ENCODE assay signal across 8 mouse cellular contexts in genomic region chr6:122739952-122740351, GRCm38 (mm10). TPM values are rescaled to one million over a fixed set of nuclear protein-coding genes. Genes with fewer than 3 reads are reported as not detected.
DNase-seq lines count a peak whose midpoint lies in the region; ATAC-seq and TF ChIP-seq lines count a peak whose summit lies in the region.

No protein-coding gene starts in this region.

- H3K4me2 ChIP-seq in heart, embryonic 12.5 days = peak overlapping the region; percentile 49
- peak overlapping the region; percentile 25 for H3K4me2 ChIP-seq in kidney, embryonic 16.5 days (replicated peaks; ENCODE audit: low read depth, low read length)
- peak overlapping the region; percentile 86 for H3K4me2 ChIP-seq in liver, embryonic 11.5 days

- no peak overlapping the region for H3ac ChIP-seq in C2C12 (ENCODE audit: control insufficient read depth, insufficient read length, low read depth)

- H3K27ac ChIP-seq in bone marrow, adult 2 months (ENCODE audit: control insufficient read depth, insufficient read depth, low read depth, low read length, poor library complexity) = no peak overlapping the region
- H3K27ac ChIP-seq in embryonic fibroblast, embryonic 13.5 days (ENCODE audit: insufficient read depth, low read length) = no peak overlapping the region
- no peak overlapping the region for H3K27ac ChIP-seq in heart, embryonic 12.5 days (ENCODE audit: poor library complexity, severe bottlenecking)
- H3K27ac ChIP-seq in kidney, embryonic 16.5 days (ENCODE audit: low read length) = no peak overlapping the region
- no peak overlapping the region for H3K27ac ChIP-seq in liver, embryonic 11.5 days (ENCODE audit: low read depth, low read length)

- H3K4me3 ChIP-seq in C2C12 (ENCODE audit: insufficient read depth, poor library complexity, severe bottlenecking) = no peak overlapping the region
- H3K4me3 ChIP-seq in bone marrow, adult 2 months (replicated peaks; ENCODE audit: control insufficient read depth, low read depth, low read length) = peak overlapping the region; percentile 61
- no peak overlapping the region for H3K4me3 ChIP-seq in embryonic fibroblast, embryonic 13.5 days (ENCODE audit: insufficient read depth, low read length)
- 0 out of 2 replicates have a peak overlapping the region, but pooled peaks have one; percentile 17 for H3K4me3 ChIP-seq in heart, embryonic 12.5 days
- H3K4me3 ChIP-seq in kidney, embryonic 16.5 days (ENCODE audit: low read length) = no peak overlapping the region
- no peak overlapping the region for H3K4me3 ChIP-seq in liver, embryonic 11.5 days (ENCODE audit: low read depth, low read length)

- no peaks in the 10 kb centered on the region for H3K79me2 ChIP-seq in C2C12 (ENCODE audit: control insufficient read depth, insufficient read depth)

- peak; percentile 64 for TF ChIP-seq CTCF in C2C12 (IDR thresholded peaks at IDR 0.05; ENCODE audit: control insufficient read depth, insufficient read depth, insufficient read length)
- peak; percentile 84 for TF ChIP-seq CTCF in bone marrow, adult 2 months (IDR thresholded peaks at IDR 0.05; ENCODE audit: control insufficient read depth, insufficient read depth, low read length)
- peak; percentile 72; the same call in 1 of the 2 replicates for TF ChIP-seq CTCF in embryonic fibroblast, embryonic 13.5 days (IDR thresholded peaks at IDR 0.05; ENCODE audit: borderline replicate concordance, insufficient read depth, low read length)

- peaks cover 2% of the 10 kb centered on the region; the same call in 1 of the 2 replicates for H3K4me1 ChIP-seq in bone marrow, adult 2 months (ENCODE audit: control insufficient read depth, insufficient read depth, low read length)
- H3K4me1 ChIP-seq in embryonic fibroblast, embryonic 13.5 days (ENCODE audit: control insufficient read depth, insufficient read depth, low read length) = no peaks in the 10 kb centered on the region
- H3K4me1 ChIP-seq in heart, embryonic 12.5 days (replicated peaks) = peaks cover 12% of the 10 kb centered on the region; the same call in 1 of the 2 replicates
- peaks cover 4% of the 10 kb centered on the region; the same call in 1 of the 2 replicates for H3K4me1 ChIP-seq in kidney, embryonic 16.5 days (ENCODE audit: insufficient read depth, low read length)
- peaks cover 10% of the 10 kb centered on the region; the same call in 1 of the 2 replicates for H3K4me1 ChIP-seq in liver, embryonic 11.5 days (replicated peaks; ENCODE audit: control insufficient read depth, insufficient read depth, low read length)

- ATAC-seq in heart, embryonic 12.5 days (ENCODE audit: insufficient number of reproducible peaks, low FRiP score) = 0 out of 2 replicates have a peak, but pooled peaks have one; percentile 27
- ATAC-seq in kidney, embryonic 16.5 days (ENCODE audit: low FRiP score, low TSS enrichment) = peak; percentile 62; the same call in 1 of the 2 replicates
- ATAC-seq in liver, embryonic 11.5 days (replicated peaks; ENCODE audit: low FRiP score) = peak; percentile 11

- H3K9me3 ChIP-seq in heart, embryonic 12.5 days (replicated peaks) = no peaks in the 10 kb centered on the region
- H3K9me3 ChIP-seq in kidney, embryonic 16.5 days (ENCODE audit: low read length) = no peaks in the 10 kb centered on the region
- no peaks in the 10 kb centered on the region for H3K9me3 ChIP-seq in liver, embryonic 11.5 days (ENCODE audit: control insufficient read depth, low read length)

- no peaks in the 10 kb centered on the region for H3K36me3 ChIP-seq in C2C12 (ENCODE audit: control insufficient read depth, insufficient read depth)
- H3K36me3 ChIP-seq in heart, embryonic 12.5 days = peaks cover 10% of the 10 kb centered on the region
- H3K36me3 ChIP-seq in kidney, embryonic 16.5 days (ENCODE audit: insufficient read depth, low read length) = no peaks in the 10 kb centered on the region
- H3K36me3 ChIP-seq in liver, embryonic 11.5 days (ENCODE audit: control insufficient read depth, insufficient read depth, low read length) = peaks cover 9% of the 10 kb centered on the region; the same call in 1 of the 2 replicates
- H3K36me3 ChIP-seq in splenic B cell, adult 2 months (ENCODE audit: control insufficient read depth, insufficient read depth, low read length, poor library complexity, severe bottlenecking) = peaks cover 14% of the 10 kb centered on the region

- 15% methylated on average over 8 of the region's 8 CpGs for WGBS in bone marrow, adult 2 months
- WGBS in heart, embryonic 12.5 days = 10% methylated on average over 8 of the region's 8 CpGs
- WGBS in kidney, embryonic 16.5 days = 15% methylated on average over 8 of the region's 8 CpGs
- 16% methylated on average over 8 of the region's 8 CpGs for WGBS in liver, embryonic 11.5 days

- no peaks in the 10 kb centered on the region for H3K27me3 ChIP-seq in C2C12 (ENCODE audit: control insufficient read depth, insufficient read depth, insufficient read length)
- H3K27me3 ChIP-seq in heart, embryonic 12.5 days (replicated peaks) = peaks cover 15% of the 10 kb centered on the region; the same call in 1 of the 2 replicates
- H3K27me3 ChIP-seq in kidney, embryonic 16.5 days (ENCODE audit: insufficient read depth, low read length) = peaks cover 32% of the 10 kb centered on the region
- H3K27me3 ChIP-seq in liver, embryonic 11.5 days (replicated peaks; ENCODE audit: control insufficient read depth, insufficient read depth, low read length) = peaks cover 3% of the 10 kb centered on the region; the same call in 1 of the 2 replicates
- no peaks in the 10 kb centered on the region for H3K27me3 ChIP-seq in splenic B cell, adult 2 months (ENCODE audit: control insufficient read depth, insufficient read depth, low read length, poor library complexity, severe bottlenecking)

- no peak overlapping the region; the same call in 1 of the 2 replicates for H3K9ac ChIP-seq in heart, embryonic 12.5 days
- no peak overlapping the region for H3K9ac ChIP-seq in kidney, embryonic 16.5 days (replicated peaks; ENCODE audit: low read length)
- no peak overlapping the region for H3K9ac ChIP-seq in liver, embryonic 11.5 days (ENCODE audit: low read depth, low read length)

- no peaks in the 10 kb centered on the region for H3K79me3 ChIP-seq in C2C12 (ENCODE audit: low read depth)

- DNase-seq in liver, embryonic 11.5 days (ENCODE audit: low spot score) = peak; percentile 60
- peak; percentile 77 for DNase-seq in naive thymus-derived CD4-positive, alpha-beta T cell, adult 2 months (ENCODE audit: low read depth)
- peak; percentile 73 for DNase-seq in splenic B cell, adult 2 months (ENCODE audit: low read depth, low spot score)

- TF ChIP-seq POLR2A in bone marrow, adult 2 months (IDR thresholded peaks at IDR 0.05; ENCODE audit: borderline replicate concordance, control insufficient read depth, low read depth, low read length) = no peak
- TF ChIP-seq POLR2A in embryonic fibroblast, embryonic 13.5 days (IDR thresholded peaks at IDR 0.05; ENCODE audit: low read depth, low read length) = no peak

TF ChIP-seq in C2C12, 6 proteins besides CTCF, POLR2A, EP300 and RAD21:
- TF ChIP-seq MAX (IDR thresholded peaks at IDR 0.05) (peak; percentile 96), MYOD1 (IDR thresholded peaks at IDR 0.05; ENCODE audit: control insufficient read depth, insufficient read length, low read depth) (no peak), USF1 (IDR thresholded peaks at IDR 0.05; ENCODE audit: low read depth) (peak; percentile 66)
TF ChIP-seq in C2C12: peak in this region for 2.

RNA-seq across cellular contexts. Expression of gene Nanog, which starts 32.7 kb away (rescaled TPM):
- 0.27 TPM for polyA plus RNA-seq in C2C12 (2012; fragmentation: generic; extraction: Trizol)
- polyA plus RNA-seq in bone marrow, adult 2 months (2011; ENCODE audit: insufficient read depth, insufficient read length, low replicate concordance, missing spikeins) = 18.2 TPM in 1 of 2 replicates, not detected in the other
- polyA plus RNA-seq in embryonic fibroblast, embryonic 13.5 days (2011; ENCODE audit: insufficient read length, low read depth, missing spikeins) = 0.93 and 1.1 TPM in 2 replicates
- 0.49 and 0.86 TPM in 2 replicates for polyA plus RNA-seq in heart, embryonic 12.5 days (2016; fragmentation: Nextera tagmentation; extraction: Ambion mirVana)
- polyA plus RNA-seq in kidney, embryonic 16.5 days (2015; fragmentation: Nextera tagmentation; extraction: Ambion mirVana) = 0.12 TPM in 1 of 2 replicates, not detected in the other
- polyA plus RNA-seq in liver, embryonic 11.5 days (2014; fragmentation: Nextera tagmentation; extraction: Ambion mirVana) = 0.08 and 0.09 TPM in 2 replicates

Comparison
In these comparisons a context has a peak if more than half of its experiments do, and no peak if none do; other contexts are left out.
1. H3K4me3 ChIP-seq: peak in bone marrow, adult 2 months (single experiment) and heart, embryonic 12.5 days (single experiment); none in C2C12 (single experiment), embryonic fibroblast, embryonic 13.5 days (single experiment), kidney, embryonic 16.5 days (single experiment) and liver, embryonic 11.5 days (single experiment).
2. ATAC-seq: peak in every context shown above with its lines; median percentile 62 in kidney, embryonic 16.5 days; 27 in heart, embryonic 12.5 days; 11 in liver, embryonic 11.5 days.
3. H3K4me2 ChIP-seq: peak in every context shown above with its lines; median percentile 86 in liver, embryonic 11.5 days; 49 in heart, embryonic 12.5 days; 25 in kidney, embryonic 16.5 days.
4. Peak in every context shown above with its lines, with median percentiles within 50 percentile points of each other: CTCF ChIP-seq and DNase-seq.